Mouse (Mus musculus) kidney, adult 2 months (tissue): ENCODE results near the gene Mmp11. TPM values are rescaled to one million over a fixed set of nuclear protein-coding genes. Genes with fewer than 3 reads are reported as not detected.

Experiments
- DNase-seq: peaks from one replicate; pipeline ENCODE4 v3.0.0; 2021
- H3K27ac ChIP-seq: fragments of 200-500 bp; 2 replicates; pipeline ENCODE4 v1.5.1; 2012; ENCODE audit warnings: low read depth, low read length, control low read depth, inconsistent platforms; ENCODE audit not compliant: insufficient read depth
- H3K27me3 ChIP-seq: fragments of 200-500 bp; replicated peaks from 2 replicates; pipeline ENCODE4 v1.6.1; 2012; ENCODE audit warnings: mild to moderate bottlenecking, moderate library complexity, low read length, inconsistent platforms; ENCODE audit not compliant: control insufficient read depth, insufficient read depth
- H3K36me3 ChIP-seq: fragments of 200-500 bp; 2 replicates; pipeline ENCODE4 v1.6.1; 2012; ENCODE audit warnings: mild to moderate bottlenecking, moderate library complexity, low read length, inconsistent platforms; ENCODE audit not compliant: control insufficient read depth, insufficient read depth
- H3K4me1 ChIP-seq: fragments of 200-500 bp; 2 replicates; pipeline ENCODE4 v1.6.1; 2011; ENCODE audit warnings: low read length; ENCODE audit not compliant: control insufficient read depth, insufficient read depth
- H3K4me3 ChIP-seq: fragments of 200-500 bp; 2 replicates; pipeline ENCODE4 v1.5.1; 2011; ENCODE audit warnings: mild to moderate bottlenecking, low read depth, low read length, control low read depth; ENCODE audit not compliant: insufficient read depth
- CTCF ChIP-seq: fragments of 200-500 bp; conservative IDR thresholded peaks from 2 replicates; pipeline ENCODE4 v1.5.1; 2011; ENCODE audit warnings: low read depth, mild to moderate bottlenecking, control low read depth, low read length, moderate library complexity, mixed read lengths; ENCODE audit not compliant: insufficient read depth, insufficient read length
- POLR2A ChIP-seq: fragments of 200-500 bp; IDR thresholded peaks from one replicate; pipeline ENCODE4 v1.6.1; 2011; ENCODE audit warnings: low read depth, low read length, control low read depth
- WGBS: fragments of 180-500 bp; shearing (Covaris S2); methylation state at CpG from one replicate; pipeline ENCODE4 v1.1.7; 2018; 5-methylcytosine and 5-hydroxymethylcytosine counted together
- polyA plus RNA-seq: library from polyadenylated mRNA; depleted of rRNA; stranded (reverse); fragments of >200 nt; gene quantifications from 2 replicates; pipeline ENCODE4 v1.2.3, GENCODE M21; 2012; rRNA removed

Mmp11 gene
- polyA plus RNA-seq, 1 experiment: 21.5 TPM

GRCm38 (mm10) chr10:75873543-75874170 lies 62.6 kb downstream of the Mmp11 start:
- Histone ChIP-seq H3K36me3 (no peaks in the 10 kb centered on the region), H3K4me3 (no peak overlapping the region), H3K27ac (no peak overlapping the region), H3K27me3 (no peaks in the 10 kb centered on the region), H3K4me1 (peaks cover 9% of the 10 kb centered on the region; the same call in 1 of the 2 replicates)
- 45% methylated on average over 10 of the region's 10 CpGs for WGBS
- TF ChIP-seq CTCF (no peak), POLR2A (no peak)
- no peak for DNase-seq

Other genes starting within 250 kb of the Mmp11 start
- gene Cabin1, start 172.2 kb downstream of the Mmp11 start, polyA plus RNA-seq: 24.6 and 27.3 TPM in 2 replicates
- 408 and 410 TPM in 2 replicates for gene Ddt, start 163.1 kb downstream of the Mmp11 start, polyA plus RNA-seq
- not detected in 2 replicates for gene Gm20441, start 155.5 kb downstream of the Mmp11 start, polyA plus RNA-seq
- gene Gstt3, start 155.1 kb downstream of the Mmp11 start, polyA plus RNA-seq: 97.4 and 108 TPM in 2 replicates
- 492 and 514 TPM in 2 replicates for gene Gstt1, start 137.9 kb downstream of the Mmp11 start, polyA plus RNA-seq
- 0.11 and 0.23 TPM in 2 replicates for gene Gstt4, start 114.0 kb downstream of the Mmp11 start, polyA plus RNA-seq
- 1,054 and 1,473 TPM in 2 replicates for gene Gstt2, start 99.1 kb downstream of the Mmp11 start, polyA plus RNA-seq
- gene Mif, start 76.3 kb downstream of the Mmp11 start, polyA plus RNA-seq: 3,280 and 4,796 TPM in 2 replicates
- gene Derl3, start 43.1 kb downstream of the Mmp11 start, polyA plus RNA-seq: 5.0 and 6.4 TPM in 2 replicates
- gene Smarcb1, start 14.9 kb downstream of the Mmp11 start, polyA plus RNA-seq: 34.6 and 37.7 TPM in 2 replicates
- gene Chchd10, start 3.4 kb downstream of the Mmp11 start, polyA plus RNA-seq: 1,587 and 1,621 TPM in 2 replicates
- gene Gm867, start 4.2 kb upstream of the Mmp11 start, polyA plus RNA-seq: 1.3 and 1.4 TPM in 2 replicates
- 1.2 and 3.8 TPM in 2 replicates for gene Vpreb3, start 6.6 kb upstream of the Mmp11 start, polyA plus RNA-seq
- 0.03 TPM in 1 of 2 replicates, not detected in the other for gene Gm5134, start 18.0 kb upstream of the Mmp11 start, polyA plus RNA-seq
- gene Zfp280b, start 96.2 kb upstream of the Mmp11 start, polyA plus RNA-seq: 4.2 and 4.3 TPM in 2 replicates
- gene Slc5a4b, start 174.5 kb upstream of the Mmp11 start, polyA plus RNA-seq: 0.07 and 0.08 TPM in 2 replicates
- gene Slc5a4a, start 211.0 kb upstream of the Mmp11 start, polyA plus RNA-seq: not detected in 2 replicates